Mouse (Mus musculus): ENCODE measurements around the gene Btn1a1. TPM values are rescaled to one million over a fixed set of nuclear protein-coding genes. Genes with fewer than 3 reads are reported as not detected.

Btn1a1 gene
- total RNA-seq, 1 experiment: 0.62 TPM

DNA sequence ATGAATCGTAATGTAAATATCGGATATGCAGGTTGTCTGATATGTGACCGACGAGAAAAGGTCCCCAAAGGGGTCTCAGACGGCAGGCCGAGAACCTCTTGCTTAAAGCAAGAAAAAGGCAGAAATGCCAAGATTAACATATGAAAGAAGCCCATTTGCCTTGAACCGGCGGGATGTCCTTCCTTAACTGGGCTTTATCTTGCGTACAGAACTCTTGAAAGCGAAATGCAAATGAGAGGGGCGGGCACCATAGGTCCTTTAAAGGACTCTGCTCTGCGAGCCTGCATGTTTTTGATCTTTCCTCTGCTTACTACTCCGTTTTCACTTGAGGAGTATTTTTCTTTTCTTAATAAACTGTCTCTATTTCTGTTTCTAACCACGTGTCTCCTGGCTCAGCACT, 26.3 kb upstream of the Btn1a1 start:
- TF ChIP-seq HCFC1 (IDR thresholded peaks at IDR 0.05; ENCODE audit: borderline replicate concordance, insufficient read depth, low read length) (no peak), ZNF384 (IDR thresholded peaks at IDR 0.05; ENCODE audit: low read depth, low read length) (no peak), CHD2 (IDR thresholded peaks at IDR 0.05; ENCODE audit: low read depth, low read length) (no peak), ZC3H11A (IDR thresholded peaks at IDR 0.05; ENCODE audit: borderline replicate concordance, low read depth, low read length) (no peak), MAFK (IDR thresholded peaks at IDR 0.05; ENCODE audit: insufficient read depth, low read depth, low read length) (no peak)
- in situ Hi-C loops (cut with MboI; ENCODE audit: low sequenced_read_pairs in 2 of 2, unreplicated experiment in 2 of 2): no loop called here

DNA sequence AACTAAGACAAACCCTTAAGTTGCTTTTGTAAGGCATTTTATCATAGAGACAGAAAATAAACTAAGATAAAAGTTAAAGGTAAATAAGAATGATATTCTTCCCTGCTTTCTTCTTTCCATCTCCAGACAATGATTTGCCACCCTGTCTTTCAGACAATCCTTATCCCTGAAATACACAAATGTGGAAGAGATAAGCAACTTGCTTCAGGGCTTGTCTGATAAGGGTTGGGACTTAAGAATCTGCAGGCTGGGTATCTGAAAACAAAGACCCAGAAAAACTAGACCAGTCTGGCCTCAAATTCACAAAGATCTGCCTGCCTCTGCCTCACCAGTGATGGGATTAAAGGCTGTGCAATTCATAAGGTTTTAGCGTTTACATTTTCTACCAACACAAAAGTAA, 25.6 kb upstream of the Btn1a1 start:
- in situ Hi-C loops (cut with MboI; ENCODE audit: low sequenced_read_pairs in 2 of 2, unreplicated experiment in 2 of 2): no loop called here
- Histone ChIP-seq H3K36me3 (ENCODE audit: control insufficient read depth, insufficient read depth, low read length, poor library complexity, severe bottlenecking) (no peaks in the 10 kb centered on the region), H3K4me1 (ENCODE audit: control insufficient read depth in 2 of 2, insufficient read depth in 2 of 2, low read length in 2 of 2, poor library complexity in 1 of 2) (peaks cover 13 to 16% of the 10 kb centered on the region in 2 experiments), H3K9me3 (ENCODE audit: control insufficient read depth, insufficient read depth, low read depth, low read length) (no peaks in the 10 kb centered on the region), H3K9ac (ENCODE audit: insufficient read depth, low read depth, low read length, poor library complexity, severe bottlenecking) (no peak overlapping the region), H3K27ac (ENCODE audit: insufficient read depth, low read depth, low read length, poor library complexity, severe bottlenecking) (no peak overlapping the region; the same call in 1 of the 2 replicates), H3K4me3 (ENCODE audit: insufficient read depth in 1 of 2, low read depth in 1 of 2, low read length in 2 of 2, poor library complexity in 1 of 2, severe bottlenecking in 1 of 2) (no peak overlapping the region)
- no peak for DNase-seq (ENCODE audit: low read depth, low spot score)
- TF ChIP-seq HCFC1 (IDR thresholded peaks at IDR 0.05; ENCODE audit: borderline replicate concordance, insufficient read depth, low read length) (no peak), CHD2 (IDR thresholded peaks at IDR 0.05; ENCODE audit: low read depth, low read length) (no peak)

More for the DNA sequence above, 26.3 kb upstream of the Btn1a1 start:
- Histone ChIP-seq H3K4me3 (ENCODE audit: insufficient read depth in 1 of 2, low read depth in 1 of 2, low read length in 2 of 2, poor library complexity in 1 of 2, severe bottlenecking in 1 of 2) (peak overlapping the region in 1 of 2 experiments; percentile 46; a peak in 2 of 4 replicates), H3K9me3 (ENCODE audit: control insufficient read depth, insufficient read depth, low read depth, low read length) (no peaks in the 10 kb centered on the region), H3K9ac (ENCODE audit: insufficient read depth, low read depth, low read length, poor library complexity, severe bottlenecking) (no peak overlapping the region; the same call in 1 of the 2 replicates), H3K4me1 (ENCODE audit: control insufficient read depth in 2 of 2, insufficient read depth in 2 of 2, low read length in 2 of 2, poor library complexity in 1 of 2) (peaks cover 13 to 16% of the 10 kb centered on the region in 2 experiments), H3K27ac (ENCODE audit: insufficient read depth, low read depth, low read length, poor library complexity, severe bottlenecking) (peak overlapping the region; percentile 66; the same call in 1 of the 2 replicates), H3K36me3 (ENCODE audit: control insufficient read depth, insufficient read depth, low read length, poor library complexity, severe bottlenecking) (no peaks in the 10 kb centered on the region)
- peak; percentile 83 for DNase-seq (ENCODE audit: low read depth, low spot score)

DNA sequence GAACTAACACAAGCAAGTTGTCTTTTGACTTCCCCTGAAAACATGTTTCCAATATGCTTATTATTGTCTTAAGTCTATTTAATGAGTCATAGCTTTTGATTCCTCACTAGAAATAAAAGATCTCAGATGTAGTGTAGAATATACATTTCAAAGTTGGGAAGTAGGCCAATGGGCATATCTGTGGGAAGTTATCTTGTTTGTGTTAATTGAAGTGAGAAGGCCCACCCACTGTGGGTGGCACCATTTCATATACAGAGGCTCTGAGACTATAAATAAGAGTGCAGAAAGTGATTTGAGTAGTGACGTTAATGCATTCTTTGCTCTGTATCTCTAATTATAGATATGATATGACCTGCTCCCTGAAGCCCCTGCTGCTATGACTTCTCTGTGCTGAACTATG, 25.2 kb upstream of the Btn1a1 start:
- Histone ChIP-seq H3K36me3 (ENCODE audit: control insufficient read depth, insufficient read depth, low read length, poor library complexity, severe bottlenecking) (no peaks in the 10 kb centered on the region), H3K27ac (ENCODE audit: insufficient read depth, low read depth, low read length, poor library complexity, severe bottlenecking) (no peak overlapping the region; the same call in 1 of the 2 replicates), H3K4me1 (ENCODE audit: control insufficient read depth in 2 of 2, insufficient read depth in 2 of 2, low read length in 2 of 2, poor library complexity in 1 of 2) (peaks cover 13 to 16% of the 10 kb centered on the region in 2 experiments), H3K9me3 (ENCODE audit: control insufficient read depth, insufficient read depth, low read depth, low read length) (no peaks in the 10 kb centered on the region), H3K4me3 (ENCODE audit: insufficient read depth in 1 of 2, low read depth in 1 of 2, low read length in 2 of 2, poor library complexity in 1 of 2, severe bottlenecking in 1 of 2) (no peak overlapping the region), H3K9ac (ENCODE audit: insufficient read depth, low read depth, low read length, poor library complexity, severe bottlenecking) (no peak overlapping the region)
- in situ Hi-C loops (cut with MboI; ENCODE audit: low sequenced_read_pairs in 2 of 2, unreplicated experiment in 2 of 2): no loop called here
- no peak for DNase-seq (ENCODE audit: low read depth, low spot score)
- no peak for TF ChIP-seq CHD2 (IDR thresholded peaks at IDR 0.05; ENCODE audit: low read depth, low read length)
- no peak for TF ChIP-seq HCFC1 (IDR thresholded peaks at IDR 0.05; ENCODE audit: borderline replicate concordance, insufficient read depth, low read length)

- Histone ChIP-seq H3K36me3 (ENCODE audit: control insufficient read depth, insufficient read depth, low read length, poor library complexity, severe bottlenecking) (no peaks in the 10 kb centered on the region), H3K27ac (ENCODE audit: insufficient read depth, low read depth, low read length, poor library complexity, severe bottlenecking) (no peak within 1 kb of the TSS), H3K9ac (ENCODE audit: insufficient read depth, low read depth, low read length, poor library complexity, severe bottlenecking) (peak within 1 kb of the TSS; percentile 44; the same call in 1 of the 2 replicates), H3K4me1 (ENCODE audit: control insufficient read depth in 2 of 2, insufficient read depth in 2 of 2, low read length in 2 of 2, poor library complexity in 1 of 2) (peaks cover 12 to 13% of the 10 kb centered on the region in 2 experiments), H3K4me3 (ENCODE audit: insufficient read depth in 1 of 2, low read depth in 1 of 2, low read length in 2 of 2, poor library complexity in 1 of 2, severe bottlenecking in 1 of 2) (peak within 1 kb of the TSS; percentile 47 to 70), H3K9me3 (ENCODE audit: control insufficient read depth, insufficient read depth, low read depth, low read length) (no peaks in the 10 kb centered on the region)
- no peak for TF ChIP-seq HCFC1 (IDR thresholded peaks at IDR 0.05; ENCODE audit: borderline replicate concordance, insufficient read depth, low read length)
- peak; percentile 97 for TF ChIP-seq CHD2 (IDR thresholded peaks at IDR 0.05; ENCODE audit: low read depth, low read length)
- no peak for DNase-seq (ENCODE audit: low read depth, low spot score)
- in situ Hi-C loops (cut with MboI; ENCODE audit: low sequenced_read_pairs in 2 of 2, unreplicated experiment in 2 of 2): no loop called here
Measured at GRCm38 (mm10) chr13:23488400-23489322, 23.0 kb upstream of the Btn1a1 start, which contains the start of gene Btn2a2. Btn2a2 (minus strand) TSS chr13:23488857.
